Comparison of ENCODE assay signal across 22 mouse cellular contexts in genomic region chr7:111136066-111136639, GRCm38 (mm10). TPM values are rescaled to one million over a fixed set of nuclear protein-coding genes. Genes with fewer than 3 reads are reported as not detected.
DNase-seq lines count a peak whose midpoint lies in the region; ATAC-seq and TF ChIP-seq lines count a peak whose summit lies in the region.
"Had no signal": no experiment of that assay in that cellular context is flagged by ENCODE, and none has a peak within 500 bp of the region (broad histone marks: within the 10 kb centered on the region; RNA-seq: fewer than 3 reads in every experiment).

No protein-coding gene starts in this region.

- WGBS in heart, adult 2 months: 14% methylated on average over 6 of the region's 6 CpGs
- 32% methylated on average over 6 of the region's 6 CpGs for WGBS in heart, embryonic 11.5 days (ENCODE audit: insufficient replicate concordance)
- 21% methylated on average over 6 of the region's 6 CpGs for whole genome bisulfite sequencing in heart, embryonic 16.5 days

- peaks cover 2% of the 10 kb centered on the region for H3K4me1 ChIP-seq in heart, adult 2 months (ENCODE audit: control insufficient read depth, insufficient read depth, low read length)
- peaks cover 21% of the 10 kb centered on the region for H3K4me1 ChIP-seq in heart, embryonic 11.5 days (ENCODE audit: control insufficient read depth, insufficient read depth, low read length)
- peaks cover 20% of the 10 kb centered on the region for H3K4me1 ChIP-seq in heart, embryonic 16.5 days (ENCODE audit: control insufficient read depth, insufficient read depth, low read length)
- H3K4me1 ChIP-seq: hindbrain, embryonic 10.5 days; intestine, embryonic 15.5 days had no signal

- no peaks in the 10 kb centered on the region for H3K79me2 ChIP-seq in heart, adult 2 months (replicated peaks; ENCODE audit: control insufficient read depth, insufficient read depth, low read length)

- no peak overlapping the region for H3K9ac ChIP-seq in heart, adult 2 months (ENCODE audit: low read depth, low read length)
- H3K9ac ChIP-seq in heart, embryonic 11.5 days (ENCODE audit: low read depth, low read length): no peak overlapping the region
- H3K9ac ChIP-seq in heart, embryonic 16.5 days (ENCODE audit: low read length): peak overlapping the region; percentile 25; the same call in 1 of the 2 replicates
- H3K9ac ChIP-seq: intestine, embryonic 15.5 days; liver, embryonic 14.5 days had no signal

- H3K27me3 ChIP-seq in heart, adult 2 months (ENCODE audit: control insufficient read depth, insufficient read depth, low read length): no peaks in the 10 kb centered on the region
- H3K27me3 ChIP-seq in heart, embryonic 11.5 days (ENCODE audit: control insufficient read depth, insufficient read depth, low read length): no peaks in the 10 kb centered on the region
- H3K27me3 ChIP-seq in heart, embryonic 16.5 days (ENCODE audit: control insufficient read depth, insufficient read depth, low read length): no peaks in the 10 kb centered on the region
- H3K27me3 ChIP-seq: intestine, embryonic 15.5 days had no signal

- no peaks in the 10 kb centered on the region for H3K9me3 ChIP-seq in heart, embryonic 11.5 days (replicated peaks; ENCODE audit: control insufficient read depth, low read length)
- no peaks in the 10 kb centered on the region for H3K9me3 ChIP-seq in heart, embryonic 16.5 days (replicated peaks; ENCODE audit: control insufficient read depth, low read length)
- H3K9me3 ChIP-seq: embryonic facial prominence, embryonic 10.5 days; hindbrain, embryonic 10.5 days; intestine, embryonic 15.5 days had no signal

- no peak for TF ChIP-seq CTCF in heart, adult 2 months (IDR thresholded peaks at IDR 0.05)

- no peak overlapping the region for H3K4me2 ChIP-seq in heart, embryonic 11.5 days
- peak overlapping the region; percentile 43 for H3K4me2 ChIP-seq in heart, embryonic 16.5 days (ENCODE audit: low read depth, low read length)
- H3K4me2 ChIP-seq: intestine, embryonic 15.5 days had no signal

- no peak for DNase-seq in heart, adult 2 months
- no peak for DNase-seq in heart, postnatal 10 days
- peak; percentile 44 for DNase-seq in MEL-GATA-1-ER (ENCODE audit: extremely low read depth, low read depth)
- no peak for DNase-seq in spleen, adult 12 weeks (ENCODE audit: low spot score)
- DNase-seq: adrenal gland, adult 2 months; cerebellum, adult 11-12 months; cerebellum, postnatal 10 days; gastrocnemius, postnatal 36 days; kidney, adult 8-10 months; kidney, postnatal 10 days; left cerebral cortex, postnatal 4 days; midbrain, embryonic 14.5 days; spleen, adult 18-20 months had no signal

- H3K36me3 ChIP-seq in heart, adult 2 months (ENCODE audit: control insufficient read depth, insufficient read depth, low read length): no peaks in the 10 kb centered on the region; the same call in 1 of the 2 replicates
- H3K36me3 ChIP-seq in heart, embryonic 11.5 days (ENCODE audit: control insufficient read depth, insufficient read depth, low read length): no peaks in the 10 kb centered on the region
- H3K36me3 ChIP-seq in heart, embryonic 16.5 days (ENCODE audit: control insufficient read depth, insufficient read depth): no peaks in the 10 kb centered on the region
- H3K36me3 ChIP-seq: embryonic facial prominence, embryonic 10.5 days; hindbrain, embryonic 10.5 days; intestine, embryonic 15.5 days had no signal

- H3K27ac ChIP-seq in heart, adult 2 months: 0 out of 2 replicates have a peak overlapping the region, but pooled peaks have one; percentile 26
- no peak overlapping the region for H3K27ac ChIP-seq in heart, embryonic 11.5 days (ENCODE audit: low read depth, low read length)
- H3K27ac ChIP-seq in heart, embryonic 16.5 days (ENCODE audit: low read length): peak overlapping the region; percentile 72
- H3K27ac ChIP-seq: embryonic facial prominence, embryonic 10.5 days; hindbrain, embryonic 10.5 days; intestine, embryonic 15.5 days; liver, embryonic 14.5 days had no signal

- no peak for TF ChIP-seq EP300 in heart, adult 2 months (IDR thresholded peaks at IDR 0.05; ENCODE audit: insufficient read depth, low read depth, low read length)

- H3K4me3 ChIP-seq in heart, adult 2 months: no peak overlapping the region
- H3K4me3 ChIP-seq in heart, embryonic 11.5 days (ENCODE audit: low read depth, low read length): no peak overlapping the region
- H3K4me3 ChIP-seq in heart, embryonic 16.5 days (ENCODE audit: low read length): no peak overlapping the region
- H3K4me3 ChIP-seq: embryonic facial prominence, embryonic 10.5 days; hindbrain, embryonic 10.5 days; intestine, embryonic 15.5 days had no signal

- no peak for ATAC-seq in heart, embryonic 11.5 days (replicated peaks; ENCODE audit: insufficient number of reproducible peaks, low FRiP score, low TSS enrichment)
- peak; percentile 23 for ATAC-seq in heart, embryonic 16.5 days (replicated peaks; ENCODE audit: extremely low read depth, insufficient read depth, low FRiP score)
- 0 out of 2 replicates have a peak, but pooled peaks have one; percentile 12 for ATAC-seq in megakaryocyte, adult 5-6 weeks (ENCODE audit: poor library complexity, severe bottlenecking)
- ATAC-seq: forebrain, embryonic 16.5 days; hindbrain, embryonic 16.5 days; intestine, embryonic 15.5 days had no signal

- no peak for TF ChIP-seq POLR2A in heart, adult 2 months (IDR thresholded peaks at IDR 0.05; ENCODE audit: insufficient read depth, low read depth, low read length)

- intact Hi-C loops in heart, adult 2 months (cut with DNase I): no loop called here
- intact Hi-C loops in heart, postnatal 10 days (cut with DNase I): no loop called here

RNA-seq across cellular contexts. Expression of gene Eif4g2, which starts 53.3 kb away (rescaled TPM):
- 1,000 to 10,000 TPM in 1 of 2 experiments, 100 to 1,000 TPM in 1; 958 to 1,084 TPM for total RNA-seq in heart, adult 2 months (2021)
- 174 and 435 TPM in 2 replicates for polyA plus RNA-seq in heart, adult 2 months (2012; rRNA removed)
- 884 and 1,030 TPM in 2 replicates for polyA plus RNA-seq in heart, embryonic 11.5 days (2014; fragmentation: Nextera tagmentation; extraction: Ambion mirVana)
- polyA plus RNA-seq in heart, embryonic 16.5 days (2015; fragmentation: Nextera tagmentation; extraction: Ambion mirVana): 544 and 627 TPM in 2 replicates
- 1,000 to 10,000 TPM; 1,033 to 1,045 TPM for total RNA-seq in heart, postnatal 10 days (2021)
- total RNA-seq in megakaryocyte, adult 5-6 weeks (2015): 804 and 868 TPM in 2 replicates
- 448 and 663 TPM in 2 replicates for total RNA-seq in megakaryocyte, adult 5-6 weeks (2017)
